Mouse (Mus musculus) layer of hippocampus, adult 8-10 months (tissue): ENCODE measurements at regions not wholly inside any gene's neighbourhood (a gene's known extent, or its start where the extent isn't known, plus 50 kb on each side); places are given as distances from the start of the nearest gene placed in this dataset.

Experiments used
- DNase-seq, 2 experiments: peaks; one replicate each; pipeline ENCODE4 v3.0.0; 2022; ENCODE audit warnings: low spot score in 2 of 2

- no peak for DNase-seq
These were observed 179.3 kb upstream of the BC052040 start for GRCm38 (mm10) chr2:115402246-115402645.

DNA sequence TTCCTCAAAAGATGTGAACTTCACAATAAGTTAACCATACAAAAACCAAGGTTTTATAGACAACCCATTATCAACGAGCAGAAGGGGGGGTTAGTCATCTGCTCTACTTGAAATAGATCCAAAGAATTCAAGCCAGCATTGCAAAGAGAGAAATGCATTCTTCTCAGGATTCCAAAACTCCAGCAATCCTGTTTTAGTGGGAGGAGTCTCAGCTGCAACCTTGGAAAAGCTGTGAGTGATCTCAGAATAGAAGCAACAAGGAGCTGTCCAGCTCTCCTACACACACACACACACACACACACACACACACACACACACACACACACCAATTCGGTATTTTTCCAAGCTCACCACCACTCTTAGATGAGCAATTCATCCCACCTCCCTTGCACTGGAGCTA is 149.0 kb upstream of the BC052040 start:
- no peak for DNase-seq

DNA sequence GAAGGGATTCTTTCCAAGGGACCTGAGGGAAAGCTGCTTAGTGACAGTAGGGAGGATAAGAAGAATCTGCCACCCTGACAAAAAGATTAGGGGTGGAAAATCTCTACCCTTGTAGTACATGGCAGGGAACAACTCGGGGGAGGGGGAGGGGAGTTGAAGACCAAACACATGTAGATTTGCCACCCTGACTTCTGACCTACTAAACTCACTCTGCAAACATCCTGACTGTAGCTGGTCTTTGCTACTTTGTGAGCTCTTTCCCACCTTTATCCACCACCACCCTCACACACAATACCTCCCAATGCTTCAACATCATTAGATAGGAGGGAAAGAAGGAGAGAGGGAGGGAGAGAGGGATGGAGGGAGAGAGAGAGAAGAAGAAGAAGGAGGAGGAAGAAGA is 140.4 kb upstream of the BC052040 start:
- DNase-seq: no peak

DNA sequence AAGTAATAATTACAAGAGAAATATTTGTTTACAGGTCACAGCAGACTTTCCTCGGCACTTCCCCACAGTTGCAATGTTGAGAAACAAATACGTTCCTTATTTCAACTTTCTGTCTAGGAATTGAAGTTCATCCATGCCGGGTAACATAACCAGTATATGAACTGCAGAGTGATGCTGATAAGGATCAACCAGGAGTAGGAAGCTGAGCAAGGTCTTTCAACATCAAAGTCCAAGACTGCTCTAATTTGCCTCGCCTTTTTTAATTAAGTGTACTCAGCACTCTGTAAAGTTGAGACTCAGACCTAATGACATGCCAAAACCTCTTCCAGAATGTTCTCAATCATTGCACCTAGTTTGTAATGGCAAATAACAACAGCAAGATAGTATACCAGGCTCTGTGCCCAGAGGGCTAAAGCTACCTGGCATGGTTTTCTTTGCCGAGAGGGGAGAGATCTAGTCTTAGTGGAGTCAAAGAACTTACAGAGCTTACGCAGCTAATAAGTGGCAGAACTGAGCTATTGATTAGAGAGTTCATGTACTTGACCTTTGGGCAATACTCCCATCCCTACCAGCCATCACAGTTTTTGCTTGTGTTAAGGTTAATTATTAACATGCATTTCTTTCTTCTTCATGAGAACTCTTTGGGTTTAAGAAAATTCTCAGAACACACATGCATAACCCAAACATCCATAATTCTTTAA is 131.6 kb upstream of the BC052040 start:
- DNase-seq: no peak

DNA sequence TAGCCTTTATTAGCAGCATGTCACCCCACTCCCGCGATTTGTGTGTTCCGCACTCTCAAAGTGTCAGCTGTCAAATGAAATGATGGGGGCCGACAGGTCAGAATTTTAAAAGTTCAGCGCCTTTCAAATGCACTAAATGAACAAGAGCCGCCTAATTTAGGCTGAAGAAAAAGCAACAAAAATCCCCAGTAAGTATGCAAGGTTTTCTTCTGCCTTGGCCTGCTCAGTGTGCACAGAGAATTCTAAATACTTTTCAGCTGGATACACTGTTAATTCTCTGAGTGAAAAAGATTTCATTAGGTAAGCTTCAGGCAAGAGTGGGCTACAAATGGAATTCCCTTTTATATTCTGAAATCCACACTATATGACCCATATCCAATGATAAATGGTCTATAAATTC is 125.9 kb upstream of the BC052040 start:
- DNase-seq: no peak

- DNase-seq: no peak
These were observed 125.0 kb upstream of the BC052040 start for GRCm38 (mm10) chr2:115456372-115457022.

DNA sequence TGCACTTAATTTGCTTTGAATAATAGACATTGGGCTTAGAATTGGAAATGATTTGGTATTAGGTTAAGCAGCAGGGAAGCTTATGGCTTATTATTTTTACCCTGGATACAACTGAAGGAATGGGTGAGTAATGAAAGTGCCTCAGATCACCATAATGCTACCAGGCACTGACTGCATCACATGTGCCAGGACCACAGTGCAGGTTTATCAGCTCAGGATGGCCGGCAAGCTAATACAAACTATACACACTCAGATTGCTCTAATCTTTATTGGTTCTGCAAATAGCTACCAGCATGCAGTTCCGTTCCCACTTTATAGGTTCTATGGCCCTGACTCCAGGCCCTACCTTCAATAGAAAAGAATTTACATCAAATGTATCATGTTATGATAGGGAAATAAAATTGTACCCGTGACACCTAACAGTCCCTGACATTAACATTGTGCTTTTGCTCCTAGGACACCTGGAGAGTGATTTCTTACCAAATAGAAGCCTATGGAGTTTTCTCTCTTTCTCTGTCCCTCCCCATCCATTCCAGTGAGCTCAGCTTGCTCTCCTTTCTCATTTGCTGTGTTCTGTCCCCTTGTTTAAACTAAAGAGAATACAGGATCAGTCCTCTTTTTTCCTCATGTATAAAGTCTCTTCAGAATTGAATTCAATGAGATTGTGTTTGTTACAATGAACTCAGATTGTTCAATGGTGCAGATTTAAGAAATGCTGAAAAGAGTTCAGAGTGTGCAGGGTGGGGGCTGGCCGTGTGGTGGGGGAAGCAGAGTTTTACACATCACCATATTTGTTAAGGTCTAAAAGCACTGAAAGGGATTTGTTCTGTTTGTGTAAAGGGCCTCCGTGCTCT is 121.3 kb upstream of the BC052040 start:
- DNase-seq: no peak

- DNase-seq: no peak
These were observed 120.7 kb upstream of the BC052040 start for GRCm38 (mm10) chr2:115460882-115461151.

DNA sequence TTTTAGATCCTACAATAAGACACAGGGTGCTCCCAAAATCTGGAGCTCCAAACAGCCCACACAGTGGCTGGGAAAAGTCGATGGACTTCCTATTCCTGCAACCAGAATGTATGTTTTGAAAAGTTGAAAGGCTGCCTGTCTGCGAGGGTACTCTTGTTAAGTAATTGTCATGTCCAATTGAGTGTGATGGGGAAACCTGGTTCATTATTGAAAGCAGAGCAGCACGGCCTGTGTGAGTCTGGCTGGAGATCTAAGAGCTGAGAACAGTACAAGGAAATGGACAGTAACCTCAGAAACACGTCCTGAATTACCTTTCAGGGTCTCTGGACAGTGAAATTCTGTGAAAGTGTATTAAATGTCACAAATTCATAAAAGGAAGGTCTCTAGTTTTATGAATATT is 115.3 kb upstream of the BC052040 start:
- DNase-seq: no peak

DNA sequence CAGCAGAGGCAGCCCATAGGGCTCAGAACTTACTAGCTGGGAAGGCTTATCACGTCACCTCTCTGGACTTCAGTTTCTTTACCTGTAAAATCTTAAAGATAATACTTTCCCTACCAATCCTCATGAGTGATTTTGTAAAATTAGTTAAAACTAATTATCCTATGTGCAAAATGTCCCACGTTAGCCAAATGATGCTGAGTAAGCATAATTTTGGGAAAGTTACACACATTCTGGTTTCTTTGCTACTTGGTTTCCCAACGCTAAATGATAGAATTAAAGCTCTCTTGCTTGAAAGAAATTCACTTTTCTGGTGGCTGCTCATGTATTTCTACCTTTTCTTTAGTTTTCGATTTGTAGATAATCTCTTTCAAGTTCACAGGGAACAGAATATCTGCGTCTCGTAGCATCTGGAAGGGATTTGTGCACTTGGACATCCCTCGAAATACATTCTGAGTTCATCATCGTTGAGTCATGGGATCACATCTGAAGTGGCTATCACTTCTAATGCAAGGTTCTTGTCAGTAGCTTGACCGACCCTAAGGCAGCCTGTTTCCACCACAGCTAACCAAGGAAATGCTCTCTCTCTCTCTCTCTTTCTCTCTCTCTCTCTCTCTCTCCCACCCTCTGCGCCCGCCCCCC is 114.3 kb upstream of the BC052040 start:
- DNase-seq: no peak

DNA sequence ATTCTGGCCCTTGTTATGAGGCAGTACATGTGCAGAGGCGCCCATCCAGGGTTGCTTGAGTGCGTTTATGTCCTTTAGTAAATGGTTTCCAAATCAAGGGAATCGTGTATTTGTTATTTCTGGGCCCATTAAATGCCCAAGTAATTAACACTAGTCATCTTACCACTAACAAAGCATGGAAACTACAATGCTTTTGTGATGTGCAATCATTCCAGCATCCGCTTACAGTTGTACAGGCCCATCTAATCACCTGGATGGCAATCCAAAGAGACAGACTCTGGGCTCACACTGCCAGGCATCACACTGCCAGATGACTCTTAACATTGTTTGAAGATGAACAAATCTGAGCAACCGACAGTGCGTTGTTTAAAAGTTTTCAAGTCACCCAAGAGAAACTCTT is 113.6 kb upstream of the BC052040 start:
- no peak for DNase-seq

- DNase-seq: no peak
These were observed 113.0 kb upstream of the BC052040 start for GRCm38 (mm10) chr2:115468471-115468909.

DNA sequence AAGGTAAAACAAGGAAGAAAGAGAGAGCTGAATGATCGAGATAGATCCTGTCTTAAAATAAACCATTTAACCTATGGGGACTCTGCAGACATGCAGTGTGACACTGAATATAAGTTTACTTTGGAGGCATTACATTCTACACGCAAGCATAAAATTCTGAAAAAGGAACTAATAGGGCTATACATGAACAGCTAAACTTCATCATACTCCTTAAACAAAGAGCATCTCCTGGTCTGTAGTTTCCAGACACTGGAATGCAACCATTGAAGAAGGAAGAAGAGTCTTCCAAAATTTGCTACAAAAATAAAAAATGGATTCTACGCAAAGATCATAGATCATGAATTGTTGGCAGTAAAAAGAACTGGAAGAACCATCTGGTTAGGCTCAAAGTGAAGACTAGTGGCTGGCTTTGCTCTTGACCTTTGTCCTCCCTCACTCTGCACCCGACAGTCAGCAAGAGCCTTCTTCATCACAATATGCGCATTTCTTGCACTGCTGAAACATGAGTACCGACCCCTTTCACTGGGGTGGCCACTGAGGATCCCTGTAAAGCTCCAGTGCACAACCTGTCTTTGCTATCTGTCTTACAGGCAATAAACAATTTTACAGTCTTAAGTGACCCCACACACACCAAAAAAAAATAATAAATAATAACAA is 112.2 kb upstream of the BC052040 start:
- DNase-seq: no peak

- DNase-seq: no peak
These were observed 109.1 kb upstream of the BC052040 start for GRCm38 (mm10) chr2:115472393-115472792.

DNA sequence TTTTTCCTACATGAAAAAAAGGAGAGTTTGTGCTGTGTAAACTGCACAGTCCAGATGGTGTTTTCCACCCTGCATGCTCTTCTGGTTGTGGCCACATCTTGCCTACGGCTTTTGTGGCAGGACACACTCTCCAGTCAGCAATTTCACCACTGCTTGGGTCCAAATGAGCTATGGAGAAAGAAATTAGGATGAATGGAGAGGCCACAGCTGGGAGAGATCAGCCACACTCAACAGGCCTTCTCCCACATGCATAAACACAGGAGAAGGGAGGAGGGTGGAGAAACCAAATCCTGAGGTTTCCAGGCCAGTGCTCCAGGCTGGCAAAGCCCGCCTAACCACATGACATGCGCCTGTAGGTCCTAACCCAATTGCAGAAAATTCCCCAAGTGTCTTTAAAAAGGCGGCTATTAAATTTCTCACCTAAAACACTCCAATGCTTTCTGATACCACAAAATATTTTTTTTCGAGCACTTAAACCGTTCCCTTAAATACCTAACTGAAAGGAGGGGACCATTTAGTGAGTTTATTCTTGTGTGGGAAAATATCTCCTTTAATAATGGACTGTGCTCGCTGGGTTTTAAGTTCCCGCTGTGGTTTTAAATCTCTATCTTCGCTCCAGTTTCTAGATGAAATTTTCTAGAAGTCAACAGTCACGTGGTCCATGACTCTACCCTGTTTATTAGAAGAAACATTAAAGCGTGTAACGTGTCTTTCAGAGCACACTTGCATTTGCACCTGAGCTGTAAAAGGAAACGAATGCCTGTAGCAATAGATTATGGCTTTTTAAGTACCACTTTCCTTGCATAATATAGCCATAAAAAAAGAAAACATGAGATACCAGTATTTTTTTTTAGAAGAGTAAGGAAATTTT is 97.9 kb upstream of the BC052040 start:
- no peak for DNase-seq

DNA sequence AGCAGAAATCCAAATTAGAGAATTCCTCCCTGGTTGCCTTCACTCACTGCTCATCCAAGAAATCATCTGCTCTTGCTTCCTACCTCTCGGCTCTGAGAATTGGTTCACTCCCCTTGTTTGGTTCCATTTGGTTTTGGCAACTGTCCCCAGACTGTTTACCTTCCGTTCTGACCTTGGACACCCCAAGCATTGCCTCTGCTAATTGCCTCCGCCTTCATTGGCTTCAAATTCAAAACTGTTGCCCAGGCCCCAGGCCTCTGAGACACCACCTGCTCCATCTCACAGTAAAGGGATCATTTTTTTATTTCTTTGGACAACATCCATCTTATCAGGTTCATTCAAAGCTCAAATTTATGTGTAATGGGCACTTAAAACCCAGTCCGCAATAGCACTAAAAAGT is 93.1 kb upstream of the BC052040 start:
- no peak for DNase-seq

DNA sequence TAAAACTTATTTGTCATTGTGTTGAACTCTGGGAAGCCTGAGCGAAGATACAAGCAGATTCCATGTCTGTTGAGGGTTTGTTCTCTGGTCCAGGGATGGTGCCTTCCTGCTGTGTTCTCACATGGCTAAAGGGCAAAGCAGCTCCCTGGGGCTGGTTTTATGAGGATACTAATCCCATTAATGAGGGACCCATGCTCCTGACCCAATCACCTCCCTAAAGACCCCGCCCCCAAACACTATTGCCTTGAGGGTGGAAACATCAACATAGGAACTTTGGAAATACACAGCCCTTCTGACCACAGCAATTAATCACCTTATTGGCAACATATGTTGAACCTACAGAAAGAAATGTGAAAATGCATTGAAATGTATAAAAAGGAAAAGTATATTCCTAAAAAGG is 88.5 kb upstream of the BC052040 start:
- DNase-seq: no peak

DNA sequence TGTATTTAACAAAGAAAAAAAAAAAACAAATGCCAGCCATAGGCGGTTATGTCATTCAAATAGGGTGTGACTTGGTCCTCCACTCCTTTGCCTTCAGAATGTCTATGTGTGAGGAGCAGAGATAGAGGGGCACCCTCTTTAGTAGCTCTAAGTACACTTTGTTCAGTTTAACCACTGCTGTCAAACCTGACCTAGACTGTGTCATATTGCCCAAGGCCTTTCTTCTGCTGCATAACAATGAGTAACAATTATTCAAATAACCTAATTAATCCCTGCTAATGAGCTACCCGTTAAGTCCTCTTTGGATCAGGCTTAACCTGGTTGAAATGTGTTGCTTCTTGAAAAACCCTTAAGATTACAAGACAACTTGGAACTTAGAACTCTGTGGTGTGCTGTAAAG is 81.6 kb upstream of the BC052040 start:
- no peak for DNase-seq

- no peak for DNase-seq
These were observed 72.0 kb upstream of the BC052040 start for GRCm38 (mm10) chr2:115509527-115509926.

GRCm38 (mm10) chr2:115511146-115511545 is 70.4 kb upstream of the BC052040 start:
- DNase-seq: no peak
